Mouse (Mus musculus) layer of hippocampus, adult 9-10 months (tissue): ENCODE results near the gene Zfp773.
"Not testable (repeated sequence)": the region's sequence is repeated elsewhere in the genome, so short reads cannot be mapped to it uniquely, and the experiment has no call there.

Experiments used
- DNase-seq: peaks from one replicate; pipeline ENCODE4 v3.0.0; 2022; ENCODE audit warnings: low spot score

Zfp773 gene

GRCm38 (mm10) chr7:7136379-7136866 lies at the start of gene Zfp773:
Gene Zfp773 (minus strand): TSS chr7:7136755.
- DNase-seq, result peak; percentile 41

- DNase-seq, result no peak
These were observed 49.3 kb upstream of the Zfp773 start for GRCm38 (mm10) chr7:7185897-7186296.

GRCm38 (mm10) chr7:7171227-7172147 lies 34.9 kb upstream of the Zfp773 start, which contains the start of gene Zfp418:
Gene Zfp418 (plus strand): TSS chr7:7171330.
- peak; percentile 65 for DNase-seq

GRCm38 (mm10) chr7:7145991-7146608 lies 9.5 kb upstream of the Zfp773 start:
- no peak for DNase-seq

GRCm38 (mm10) chr7:7144215-7144614 lies 7.7 kb upstream of the Zfp773 start:
- no peak for DNase-seq

GRCm38 (mm10) chr7:7132751-7133150 lies 3.8 kb downstream of the Zfp773 start:
- DNase-seq, result no peak

GRCm38 (mm10) chr7:7130491-7131124 lies 5.9 kb downstream of the Zfp773 start:
- not testable (repeated sequence) for DNase-seq

GRCm38 (mm10) chr7:7121602-7121980 lies 15.0 kb downstream of the Zfp773 start:
- DNase-seq, result no peak

- peak; percentile 83 for DNase-seq
These were observed 15.5 kb downstream of the Zfp773 start, which contains the start of gene Zfp954 for GRCm38 (mm10) chr7:7120921-7121601. Gene Zfp954 (minus strand): TSS chr7:7121488.

- DNase-seq, result no peak
These were observed 18.1 kb downstream of the Zfp773 start for GRCm38 (mm10) chr7:7118441-7118840.

GRCm38 (mm10) chr7:7108501-7108900 lies 28.1 kb downstream of the Zfp773 start:
- no peak for DNase-seq
